Mouse (Mus musculus) common myeloid progenitor, adult 5-6 weeks (primary cell): ENCODE data around the gene Scpep1. TPM values are rescaled to one million over a fixed set of nuclear protein-coding genes. Genes with fewer than 3 reads are reported as not detected.
"Not testable (repeated sequence)": the region's sequence is repeated elsewhere in the genome, so short reads cannot be mapped to it uniquely, and the experiment has no call there.

Source experiments
- ATAC-seq: replicated peaks from 2 replicates; pipeline ENCODE4 v1.8.0; 2016; ENCODE audit warnings: low read depth, mild to moderate bottlenecking, moderate TSS enrichment, inconsistent platforms; ENCODE audit not compliant: poor library complexity, severe bottlenecking
- total RNA-seq: library from RNA; stranded (forward); fragments of 200-1000, 187-1606 nt; gene quantifications from 2 replicates; pipeline ENCODE4 v1.2.3, GENCODE M21; 2017

The Scpep1 gene
- total RNA-seq, 1 experiment from 2014 or later, result 14.6 TPM

- not testable (repeated sequence) for ATAC-seq
These were observed 64.4 kb downstream of the Scpep1 start for GRCm38 (mm10) chr11:88890904-88891303.

DNA sequence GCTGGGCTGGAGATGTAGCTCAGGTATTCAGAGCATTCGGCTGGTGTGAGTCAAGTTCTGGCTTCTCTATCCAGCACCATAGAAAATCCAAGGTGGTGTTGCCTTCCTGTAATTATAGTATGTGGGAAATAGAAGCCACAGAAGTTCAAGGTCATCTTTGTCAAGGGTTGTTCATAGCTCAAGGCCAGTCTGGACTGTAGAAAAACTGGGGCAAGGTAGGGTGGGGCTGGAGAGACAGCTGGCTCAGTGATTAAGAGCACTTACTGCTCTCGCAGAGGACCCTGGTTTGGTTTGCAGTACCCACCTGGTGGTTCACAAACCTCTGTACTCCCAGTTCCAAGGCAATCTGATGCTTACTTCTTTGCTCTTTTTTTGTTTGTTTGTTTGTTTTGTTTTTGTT is 66.3 kb downstream of the Scpep1 start:
- ATAC-seq, result no peak

DNA sequence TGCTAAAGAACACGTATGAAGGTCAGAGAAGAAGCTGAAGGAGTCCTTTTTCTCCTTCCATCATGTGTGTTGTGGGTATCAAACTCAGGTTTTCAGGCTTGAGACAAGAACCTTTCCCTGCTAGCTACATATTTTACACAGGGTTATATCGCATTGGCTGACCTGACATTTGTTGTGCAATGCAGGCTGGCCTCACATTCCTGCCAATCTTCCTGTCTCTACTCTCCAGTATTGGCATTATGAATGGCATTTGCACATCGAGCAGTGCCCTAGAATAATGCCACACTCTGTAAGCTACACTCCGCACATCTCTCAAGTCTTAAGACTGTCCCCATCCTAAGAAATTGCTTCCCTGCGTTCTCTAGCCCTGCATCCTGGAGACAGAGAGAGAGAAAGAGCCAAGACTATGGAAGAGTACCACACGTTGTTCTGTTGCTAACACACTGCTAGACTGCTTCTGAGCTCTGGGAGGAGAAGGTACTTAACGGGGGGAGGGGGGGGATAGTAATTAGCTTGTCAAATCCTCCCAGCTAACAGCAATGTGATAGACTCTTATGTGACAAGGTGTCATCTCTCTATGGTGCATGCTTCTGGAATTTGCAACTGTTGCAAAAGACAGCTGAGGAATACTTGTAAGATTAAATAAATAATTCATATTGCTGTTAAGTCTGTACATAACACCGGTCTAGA is 70.7 kb downstream of the Scpep1 start:
- ATAC-seq, result no peak

- no peak for ATAC-seq
These were observed 77.3 kb downstream of the Scpep1 start for GRCm38 (mm10) chr11:88878011-88878410.

Other genes starting within 250 kb of the Scpep1 start
- gene Msi2, start 237.0 kb downstream of the Scpep1 start, total RNA-seq, result 151 and 179 TPM in 2 replicates
- 24.5 and 26.5 TPM in 2 replicates for gene Akap1, start 90.9 kb downstream of the Scpep1 start, total RNA-seq
- not detected in 2 replicates for gene Elobl, start 11.5 kb upstream of the Scpep1 start, total RNA-seq
- gene Coil, start 14.8 kb upstream of the Scpep1 start, total RNA-seq, result 13.0 and 15.9 TPM in 2 replicates
- 21.1 and 28.0 TPM in 2 replicates for gene Trim25, start 43.9 kb upstream of the Scpep1 start, total RNA-seq
- gene Dgke, start 111.4 kb upstream of the Scpep1 start, total RNA-seq, result 4.9 and 8.2 TPM in 2 replicates
- gene Gm525, start 118.4 kb upstream of the Scpep1 start, total RNA-seq, result not detected in 2 replicates